Mouse (Mus musculus) neutrophil, adult 5-6 weeks (primary cell): ENCODE data around the gene Sult1a1. TPM values are rescaled to one million over a fixed set of nuclear protein-coding genes. Genes with fewer than 3 reads are reported as not detected.
A peak's percentile ranks its signal among the peaks of the same experiment; 100 is the strongest.

Experiments
- ATAC-seq: fragments of 151-379, 151-347 bp; 2 replicates; pipeline ENCODE4 v1.8.0; 2017; ENCODE audit warnings: mild to moderate bottlenecking, moderate TSS enrichment; ENCODE audit not compliant: insufficient number of reproducible peaks, poor library complexity, low FRiP score, severe bottlenecking; ENCODE audit errors: extremely low read depth
- total RNA-seq: library from RNA; stranded (forward); fragments of 200-1000 nt; gene quantifications from 2 replicates; pipeline ENCODE4 v1.2.3, GENCODE M21; 2017

The Sult1a1 gene
- 0.93 and 1.1 TPM in 2 replicates for total RNA-seq

- no peak for ATAC-seq
Measured at GRCm38 (mm10) chr7:126676207-126676606, at the start of gene Sult1a1. Sult1a1 (minus strand) TSS chr7:126676432.

DNA sequence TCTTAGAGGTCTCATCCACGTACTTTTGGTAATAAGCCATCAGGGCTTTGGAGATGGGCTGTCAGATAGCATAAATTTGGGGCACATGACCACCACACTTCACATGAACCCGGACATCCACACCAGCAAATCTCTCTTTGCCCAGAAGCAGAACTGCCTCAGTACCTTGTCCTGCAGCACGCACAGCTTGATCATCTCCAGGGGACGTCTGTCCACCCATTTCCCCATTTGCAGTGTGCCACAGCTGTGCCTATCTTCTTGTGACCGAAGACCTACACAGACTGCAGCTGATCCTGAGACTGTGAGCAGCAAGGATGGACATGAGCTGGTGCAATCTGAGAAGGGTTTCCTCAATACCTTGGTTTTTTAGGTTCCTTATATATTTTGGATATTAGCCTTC lies 49.4 kb upstream of the Sult1a1 start:
- 0 out of 2 replicates have a peak, but pooled peaks have one; percentile 9 for ATAC-seq

GRCm38 (mm10) chr7:126725077-126725476 lies 48.8 kb upstream of the Sult1a1 start:
- no peak for ATAC-seq

GRCm38 (mm10) chr7:126721635-126722034 lies 45.4 kb upstream of the Sult1a1 start:
- 0 out of 2 replicates have a peak, but pooled peaks have one; percentile 16 for ATAC-seq

- peak; percentile 48; the same call in 1 of the 2 replicates for ATAC-seq
Measured at GRCm38 (mm10) chr7:126718787-126719337, 42.6 kb upstream of the Sult1a1 start.

DNA sequence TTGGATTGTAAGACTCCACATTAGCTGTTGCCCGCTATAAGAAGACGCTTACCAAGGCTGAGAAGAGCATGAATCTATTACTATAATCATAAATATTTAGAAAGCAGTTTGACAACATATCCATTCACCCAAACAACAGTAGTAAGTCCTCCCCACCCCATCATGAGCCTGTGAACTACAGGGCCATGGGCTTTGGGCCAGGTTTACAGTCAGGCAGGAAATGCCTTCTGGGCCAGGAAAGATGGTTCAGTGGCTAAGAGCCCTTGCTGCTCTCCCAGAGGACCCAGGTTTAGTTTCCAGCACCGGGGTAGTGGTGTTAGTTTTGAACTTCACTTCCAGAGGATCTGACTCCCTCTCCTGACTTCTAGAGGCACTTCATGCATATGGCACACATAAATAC lies 41.3 kb upstream of the Sult1a1 start:
- ATAC-seq, result no peak

DNA sequence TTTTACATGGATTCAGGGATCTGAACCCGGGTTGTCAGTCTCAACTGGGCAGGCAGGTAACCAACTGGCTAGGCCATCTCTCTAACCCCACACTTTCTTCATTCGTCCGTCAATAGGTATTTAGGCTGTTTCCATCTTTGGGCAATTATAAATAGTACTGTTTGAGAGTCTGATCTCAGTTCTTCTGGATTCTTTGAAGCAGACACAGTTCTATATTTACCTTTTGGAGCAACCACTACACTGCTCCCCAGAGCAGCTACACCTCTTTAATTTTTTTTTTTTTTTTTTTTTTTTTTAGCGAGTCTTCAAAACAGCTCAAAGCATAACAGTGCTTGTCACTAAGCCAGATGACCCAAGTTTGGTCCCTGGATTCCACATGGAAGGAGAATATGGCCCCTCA lies 39.4 kb upstream of the Sult1a1 start:
- no peak for ATAC-seq

DNA sequence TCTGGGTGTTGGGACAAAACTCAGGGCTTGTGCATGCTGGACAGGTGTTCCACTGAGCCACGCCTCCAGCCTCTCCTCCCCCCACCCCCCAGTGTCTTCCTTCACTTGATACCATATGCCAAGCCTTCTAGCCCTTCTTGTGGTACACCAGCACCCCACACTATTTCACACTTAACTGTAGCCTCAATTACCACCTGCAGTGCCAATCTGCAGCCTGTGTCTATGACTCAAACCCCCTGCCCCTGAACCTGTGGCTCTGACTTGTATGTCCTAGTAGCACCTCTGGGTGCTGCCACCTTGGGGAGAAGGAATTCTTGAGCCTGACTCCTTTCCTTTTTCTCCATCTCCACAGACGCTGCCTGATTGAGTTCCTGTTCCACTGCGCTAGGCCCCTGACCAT lies 35.7 kb upstream of the Sult1a1 start:
- ATAC-seq, result no peak

- ATAC-seq, result no peak
Measured at GRCm38 (mm10) chr7:126710266-126710665, 34.0 kb upstream of the Sult1a1 start.

DNA sequence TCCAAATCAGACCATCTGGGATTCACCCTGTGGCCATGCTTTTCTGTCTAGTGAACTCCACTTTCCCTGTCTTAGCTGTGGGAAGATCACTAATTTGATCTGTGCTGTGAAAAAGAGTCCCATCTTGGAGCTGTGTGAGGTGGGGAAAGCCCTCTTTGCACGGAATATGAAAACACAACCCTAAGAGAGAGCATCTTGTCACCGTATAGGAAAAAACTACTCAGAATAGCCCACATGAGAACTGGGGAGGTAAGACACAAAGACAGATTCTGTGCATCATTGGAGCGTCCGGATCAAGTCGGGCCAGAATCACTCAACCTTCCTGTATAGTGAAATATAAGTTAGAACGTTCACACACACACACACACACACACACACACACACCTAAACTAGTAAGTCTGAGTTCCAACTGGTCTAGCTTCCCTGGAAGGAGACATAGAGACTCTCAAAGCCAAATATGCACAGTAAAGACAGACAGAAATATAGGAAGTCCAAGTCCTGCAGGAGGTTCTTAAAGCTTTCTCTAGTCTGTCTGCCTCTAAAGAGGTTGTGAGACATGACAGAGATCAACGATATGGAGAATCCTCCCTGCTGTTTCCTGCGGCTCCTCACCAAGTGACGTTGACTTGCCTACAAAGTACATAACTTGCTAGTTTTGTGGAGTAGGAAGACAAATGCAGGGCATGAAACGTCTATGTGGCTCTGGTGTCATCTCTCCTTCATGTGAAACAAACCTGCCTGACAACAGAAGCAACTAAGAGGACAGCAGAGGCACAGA lies 32.1 kb upstream of the Sult1a1 start:
- no peak for ATAC-seq

GRCm38 (mm10) chr7:126707442-126708174 lies 31.4 kb upstream of the Sult1a1 start, which contains the start of gene Coro1a:
Coro1a (minus strand) TSS chr7:126707787.
- peak; percentile 40; the same call in 1 of the 2 replicates for ATAC-seq

GRCm38 (mm10) chr7:126704121-126704980 lies 28.1 kb upstream of the Sult1a1 start:
- ATAC-seq, result peak; percentile 51

DNA sequence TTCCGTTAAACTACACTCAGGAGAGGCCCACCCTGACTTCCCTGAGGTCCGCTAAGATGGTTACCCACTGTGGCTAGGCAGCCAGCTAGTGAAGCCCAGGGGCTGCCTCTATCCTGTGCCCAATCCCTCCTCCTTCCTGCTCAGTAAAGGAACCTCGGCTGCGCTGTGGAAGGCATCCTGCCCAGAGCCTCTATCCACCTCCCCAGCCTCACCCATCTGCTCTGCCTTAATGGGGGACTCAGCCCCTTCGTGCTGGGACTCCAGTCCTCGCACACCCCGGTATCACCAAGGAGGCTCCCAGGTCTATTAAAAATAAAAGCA lies 27.5 kb upstream of the Sult1a1 start:
- ATAC-seq, result no peak

DNA sequence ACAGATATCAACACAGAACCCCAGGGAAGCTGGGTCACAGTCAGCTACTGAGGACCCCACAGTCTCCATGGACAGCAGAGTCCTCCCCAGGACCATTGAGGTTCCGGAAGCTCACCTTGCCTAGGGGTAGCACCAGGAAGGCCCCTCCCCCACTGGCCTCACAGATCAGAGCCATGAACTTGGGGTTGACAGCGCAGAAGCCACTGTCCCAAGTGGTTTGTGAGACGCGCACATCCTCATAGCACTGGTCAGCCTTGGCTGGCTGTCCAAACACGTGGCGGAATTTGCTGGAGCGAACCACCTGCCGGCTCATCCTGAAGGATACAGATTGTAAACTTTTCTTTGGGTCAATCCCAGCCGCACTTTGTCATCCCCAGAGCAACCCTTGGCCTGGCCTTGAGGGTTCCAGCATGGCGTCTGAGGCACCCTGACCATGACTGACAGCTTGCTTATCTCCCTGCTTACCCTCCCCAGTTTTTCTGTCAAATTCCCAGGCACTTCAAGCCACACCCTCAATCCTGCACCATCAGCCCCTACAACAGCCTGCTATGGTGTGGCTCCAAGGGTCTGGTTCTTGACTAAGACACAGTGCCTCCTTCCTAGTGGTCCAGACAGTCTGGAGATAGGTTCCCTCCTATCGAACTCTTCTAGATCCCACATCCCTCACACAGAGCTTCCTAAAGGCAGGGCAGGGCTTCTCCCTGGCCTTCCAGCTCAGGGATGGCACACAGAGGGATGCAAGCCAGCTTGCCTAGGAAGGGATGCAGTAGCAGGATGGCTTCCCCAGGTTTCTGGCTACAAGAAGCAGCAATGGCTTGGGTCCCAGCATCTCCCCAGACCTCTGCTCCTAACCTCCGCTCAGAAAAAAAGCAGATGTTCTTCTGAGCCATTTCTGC lies 26.9 kb upstream of the Sult1a1 start:
- ATAC-seq, result no peak

GRCm38 (mm10) chr7:126702358-126702757 lies 26.1 kb upstream of the Sult1a1 start:
- ATAC-seq, result peak; percentile 40

DNA sequence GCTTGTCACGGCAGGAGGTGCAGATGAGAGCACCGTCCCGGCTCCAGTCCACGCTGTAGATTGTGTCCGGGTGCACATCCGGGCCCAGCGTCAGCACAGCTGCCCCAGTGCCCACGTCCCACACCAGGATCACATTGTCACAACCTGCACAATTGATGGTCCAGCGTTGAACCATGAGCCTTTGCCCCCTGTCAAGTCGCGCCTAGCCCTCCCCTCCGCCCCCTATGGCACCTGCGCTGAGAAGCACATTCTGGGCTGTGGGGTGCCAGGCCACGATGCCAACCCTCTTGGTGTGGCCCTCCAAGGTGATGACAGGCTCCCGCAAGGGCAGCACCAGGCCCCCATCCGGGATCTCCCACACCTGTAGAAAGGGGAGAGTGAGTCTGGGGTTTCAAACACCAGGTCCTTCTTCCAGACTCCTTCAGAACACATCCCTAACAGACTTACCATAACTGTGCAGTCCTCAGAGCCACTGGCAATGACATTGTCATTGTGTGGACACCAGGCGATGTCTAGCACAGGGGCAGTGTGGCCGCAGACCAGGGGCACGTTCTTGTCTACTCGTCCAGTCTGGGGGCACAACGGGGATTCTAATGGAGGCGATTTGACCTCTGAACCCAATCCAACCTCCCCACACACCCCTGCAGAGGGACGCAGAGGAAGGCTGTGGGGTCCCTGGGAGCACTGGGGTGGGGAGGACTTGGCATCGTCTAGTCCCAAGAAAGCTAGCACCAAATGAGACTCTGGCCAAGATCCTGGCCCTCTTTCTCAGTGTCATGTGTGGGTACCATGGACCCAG lies 25.5 kb upstream of the Sult1a1 start:
- no peak for ATAC-seq

DNA sequence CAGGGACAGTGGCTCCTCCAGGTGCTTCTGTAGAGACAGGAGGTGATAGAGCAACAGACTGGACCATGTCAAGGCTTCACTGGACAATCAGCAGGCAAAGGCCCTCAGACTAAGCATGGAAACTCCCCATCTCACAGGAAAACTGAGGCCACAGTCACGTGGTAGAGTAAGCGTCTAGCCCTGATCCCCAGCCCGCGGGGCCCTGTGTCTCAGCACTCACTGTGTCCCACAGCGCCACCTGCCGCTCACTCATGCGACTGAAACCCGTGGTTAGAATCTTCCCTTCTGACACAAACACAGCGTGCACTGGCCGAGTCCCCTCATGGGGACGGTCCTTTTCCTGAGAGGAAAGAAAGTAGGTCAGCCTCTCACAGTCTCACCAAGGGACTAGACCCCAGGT lies 24.8 kb upstream of the Sult1a1 start:
- peak; percentile 53 for ATAC-seq
